Mouse (Mus musculus) fibroblast of lung, adult 2 months (primary cell): ENCODE data around the gene Sec31b.

Experiments used
- DNase-seq: peaks from one replicate; pipeline ENCODE4 v3.0.0-alpha.2; 2011; ENCODE audit warnings: low read depth

The Sec31b gene

GRCm38 (mm10) chr19:44530018-44530417 is 15.6 kb downstream of the Sec31b start:
- DNase-seq: no peak

DNA sequence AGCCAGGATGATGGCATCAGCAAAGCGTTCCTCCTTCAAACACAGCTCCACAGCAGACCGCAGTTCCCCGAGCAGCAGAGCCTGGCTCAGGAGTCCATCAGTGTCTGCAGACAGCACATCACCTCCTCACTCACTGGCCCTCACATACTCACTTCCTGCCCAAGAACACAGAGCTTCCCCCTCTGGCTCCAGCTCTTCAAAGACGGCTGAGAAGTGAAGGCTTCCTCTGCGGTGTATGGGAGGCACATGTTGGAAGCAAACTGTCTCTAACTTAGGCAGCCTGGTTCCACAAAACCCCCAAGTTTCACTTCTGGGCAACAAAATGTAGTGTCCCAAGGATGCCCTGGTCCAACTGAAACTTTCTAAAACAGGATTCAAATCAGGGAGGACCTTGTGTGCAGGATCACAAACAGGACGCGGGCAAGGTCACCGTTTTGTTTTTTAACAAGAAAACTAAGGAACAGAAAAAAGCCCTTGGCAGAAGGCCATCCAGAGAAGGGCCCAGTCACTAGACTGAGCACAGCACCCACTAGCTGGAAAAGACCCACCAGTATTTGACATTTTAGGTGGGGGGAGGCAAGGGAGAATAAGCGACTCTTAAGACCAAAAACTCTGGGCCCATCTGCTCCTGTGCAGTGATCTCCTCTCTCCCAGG is 20.0 kb downstream of the Sec31b start:
- DNase-seq: no peak

GRCm38 (mm10) chr19:44519152-44519551 is 26.5 kb downstream of the Sec31b start:
- DNase-seq: no peak

DNA sequence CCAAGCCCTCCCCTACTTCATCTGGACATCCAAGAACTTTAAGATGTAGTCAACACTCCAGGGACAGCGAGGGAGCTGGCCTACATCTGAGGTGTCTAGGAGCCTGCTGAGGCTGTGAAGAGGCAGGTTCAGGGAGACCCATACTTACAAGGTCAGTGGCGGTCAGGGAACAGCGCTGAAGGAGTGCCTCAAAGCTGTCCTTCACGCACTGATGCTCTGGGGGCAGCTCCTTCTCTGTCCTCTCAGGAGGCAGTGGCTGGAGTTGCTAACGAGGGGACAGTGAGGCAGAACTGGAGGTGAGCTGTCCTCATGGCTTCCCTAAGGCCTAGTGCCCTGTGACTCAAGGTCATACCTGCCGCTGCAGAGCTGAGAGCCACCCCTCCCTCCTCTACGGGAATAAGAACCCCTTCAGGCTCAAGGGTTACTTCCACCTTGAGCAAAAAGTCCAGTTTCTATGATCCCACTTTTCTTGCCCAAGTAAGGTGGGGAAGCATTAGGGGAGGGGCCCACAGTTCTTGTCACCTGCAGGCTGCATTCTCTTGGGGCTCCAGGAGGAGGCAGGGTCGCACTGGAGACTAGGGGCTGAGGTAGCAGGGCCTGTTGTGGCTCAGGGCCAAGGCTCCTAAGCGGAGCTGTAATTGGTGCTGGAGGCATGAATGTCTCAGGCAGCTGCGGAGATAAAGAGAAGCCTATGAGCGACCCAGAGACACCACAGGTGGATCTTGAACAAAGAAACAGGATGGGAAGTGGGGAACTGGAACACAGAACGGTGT is 27.5 kb downstream of the Sec31b start:
- DNase-seq: no peak

DNA sequence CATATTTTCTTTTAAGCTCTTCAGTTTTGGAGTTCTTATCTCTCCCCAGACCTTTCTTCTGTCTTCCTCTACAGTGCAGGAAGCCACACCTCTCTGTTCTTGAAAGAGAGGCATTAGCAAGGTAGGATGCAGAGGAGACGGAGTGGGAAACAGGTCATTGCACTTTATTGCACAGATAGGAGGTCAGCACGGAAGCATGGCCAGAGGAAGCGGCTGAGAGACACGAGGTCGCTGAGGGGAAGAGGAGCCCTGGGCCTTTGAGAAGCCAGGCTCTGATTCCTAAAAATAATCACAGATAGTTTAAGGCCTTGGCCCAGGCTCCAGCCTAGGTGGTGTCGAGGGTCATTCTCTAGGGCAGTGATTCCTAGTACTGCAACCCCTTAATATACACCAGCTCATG is 29.9 kb downstream of the Sec31b start:
- no peak for DNase-seq

- no peak for DNase-seq
Observed at GRCm38 (mm10) chr19:44514521-44515451, 30.9 kb downstream of the Sec31b start.

- DNase-seq: no peak
Observed at GRCm38 (mm10) chr19:44513921-44514482, 31.7 kb downstream of the Sec31b start.

DNA sequence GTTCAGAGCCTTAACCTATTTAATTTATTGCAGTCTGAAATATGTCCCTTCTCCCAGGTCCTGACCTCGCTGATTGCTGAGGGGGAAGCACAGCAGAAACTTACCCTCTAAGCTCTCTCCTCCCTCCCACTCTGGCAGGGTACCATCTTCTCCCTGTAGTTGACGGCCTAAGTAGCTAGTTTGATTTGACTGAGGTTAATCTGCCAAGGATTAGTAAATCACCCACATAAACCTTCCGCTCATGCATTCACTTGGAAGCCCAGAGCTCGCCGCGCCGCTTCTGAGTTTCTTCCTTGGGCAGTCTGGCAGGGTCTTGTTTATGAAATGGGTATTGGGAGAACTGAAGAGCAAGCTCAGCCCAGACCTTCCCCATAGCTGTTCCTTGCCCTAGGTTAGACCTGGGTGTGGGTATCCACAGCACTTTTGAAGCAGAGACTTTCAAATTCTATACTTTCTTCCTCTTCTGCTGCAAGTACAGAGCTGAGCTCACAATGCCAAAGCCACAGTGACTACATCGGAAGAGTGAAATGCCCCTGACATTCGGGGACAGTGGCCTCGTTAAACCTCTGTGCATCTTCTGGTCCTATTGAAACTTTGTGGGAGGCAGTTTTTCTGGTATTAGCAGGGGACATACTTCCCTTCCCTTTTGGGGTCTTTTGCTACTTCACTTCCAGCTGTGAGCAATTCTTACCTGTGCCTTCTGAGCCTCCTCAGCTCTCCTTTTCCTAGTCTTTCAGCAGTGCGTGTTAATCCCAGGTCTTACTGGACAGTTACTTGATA is 32.4 kb downstream of the Sec31b start:
- no peak for DNase-seq

DNA sequence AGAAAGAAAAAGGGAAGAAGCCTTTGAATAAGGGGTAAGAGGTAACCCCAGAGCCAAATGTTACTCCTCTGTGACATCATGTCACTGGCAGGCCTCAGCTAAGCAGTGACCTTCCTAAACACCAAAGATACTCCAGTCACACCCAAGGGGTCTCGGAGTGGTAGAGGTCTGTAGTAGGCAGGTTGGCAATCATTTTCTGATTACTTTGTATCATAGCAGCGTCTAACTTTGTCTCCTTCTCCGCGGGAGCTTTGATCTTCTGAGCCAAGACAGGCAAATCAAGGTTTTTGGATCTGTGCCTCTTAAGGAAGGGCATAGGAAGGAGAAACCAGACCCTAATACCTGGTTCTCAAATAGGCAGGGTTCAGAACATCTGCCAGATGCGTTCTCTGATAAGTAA is 33.1 kb downstream of the Sec31b start:
- DNase-seq: no peak

- no peak for DNase-seq
Observed at GRCm38 (mm10) chr19:44511451-44512231, 34.0 kb downstream of the Sec31b start.

DNA sequence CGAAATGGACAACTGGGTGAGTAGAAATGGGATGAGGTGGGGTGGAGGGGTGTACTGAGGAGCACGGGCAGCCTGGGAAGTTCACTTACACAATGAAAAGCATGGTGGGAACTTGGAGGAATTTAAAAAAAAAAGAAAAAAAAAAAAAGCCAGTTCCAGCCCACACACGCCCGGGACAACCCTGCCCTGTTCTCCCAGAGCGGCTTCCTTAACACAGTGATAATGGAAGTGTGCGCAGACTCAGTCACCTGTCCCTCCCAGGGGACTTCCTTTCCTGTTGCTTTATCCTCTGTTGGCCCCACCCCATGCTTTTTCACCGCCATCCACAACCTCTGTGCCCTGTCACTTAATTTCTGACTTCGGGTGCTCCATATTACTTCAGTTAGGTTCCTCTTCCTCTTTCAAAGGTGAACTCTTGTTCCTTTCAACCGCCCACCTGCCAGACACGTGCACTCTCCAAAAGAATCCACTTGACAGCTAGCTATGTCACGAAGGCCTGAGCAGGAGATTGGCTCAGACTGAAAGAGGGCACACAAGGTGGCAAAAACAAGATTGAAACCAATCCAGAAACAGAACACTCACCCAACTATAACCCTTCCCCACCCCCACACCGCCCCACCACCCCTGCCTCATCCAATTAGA is 35.0 kb downstream of the Sec31b start:
- no peak for DNase-seq

GRCm38 (mm10) chr19:44502741-44503140 is 42.9 kb downstream of the Sec31b start:
- no peak for DNase-seq

- no peak for DNase-seq
Observed at GRCm38 (mm10) chr19:44501925-44502324, 43.7 kb downstream of the Sec31b start.

DNA sequence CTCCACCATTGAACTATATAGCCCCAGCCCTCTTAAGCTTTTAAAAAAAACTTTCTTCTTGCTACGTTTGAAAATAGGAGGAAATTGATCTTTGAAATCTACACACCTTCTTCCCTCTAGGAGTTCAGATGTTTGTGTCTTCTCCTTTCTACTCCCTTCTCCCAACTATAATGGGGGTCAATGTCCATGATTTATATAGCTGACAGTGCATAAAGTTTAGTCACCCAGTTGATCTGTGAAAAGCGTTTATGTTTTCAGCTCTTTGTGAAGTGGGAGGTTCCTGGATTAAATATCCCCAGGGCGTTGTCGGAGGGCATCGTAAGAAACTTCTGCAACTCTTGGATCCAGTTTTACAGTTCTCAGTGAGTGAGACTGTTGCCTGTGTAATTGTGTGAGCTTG is 45.4 kb downstream of the Sec31b start:
- DNase-seq: no peak

DNA sequence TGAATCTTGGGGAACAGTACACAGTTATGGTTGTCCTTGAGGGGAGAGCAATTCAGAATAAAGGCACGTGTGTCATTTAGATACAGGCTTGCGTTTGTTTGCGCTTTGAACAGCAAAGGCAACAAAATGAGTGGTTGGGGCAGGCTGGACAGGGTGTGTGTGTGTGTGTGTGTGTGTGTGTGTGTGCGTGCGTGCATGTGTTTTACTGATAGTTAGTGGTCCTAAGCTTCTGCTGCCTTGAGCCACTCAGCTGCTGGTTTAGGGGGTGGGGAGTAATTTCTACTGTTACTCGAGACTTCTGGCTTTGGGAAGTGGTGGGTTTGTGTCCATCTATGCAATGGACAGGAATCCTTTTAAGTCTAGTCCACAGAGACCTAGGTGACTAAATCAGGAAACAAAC is 46.7 kb downstream of the Sec31b start:
- DNase-seq: no peak

- no peak for DNase-seq
Observed at GRCm38 (mm10) chr19:44496941-44497340, 48.7 kb downstream of the Sec31b start.

DNA sequence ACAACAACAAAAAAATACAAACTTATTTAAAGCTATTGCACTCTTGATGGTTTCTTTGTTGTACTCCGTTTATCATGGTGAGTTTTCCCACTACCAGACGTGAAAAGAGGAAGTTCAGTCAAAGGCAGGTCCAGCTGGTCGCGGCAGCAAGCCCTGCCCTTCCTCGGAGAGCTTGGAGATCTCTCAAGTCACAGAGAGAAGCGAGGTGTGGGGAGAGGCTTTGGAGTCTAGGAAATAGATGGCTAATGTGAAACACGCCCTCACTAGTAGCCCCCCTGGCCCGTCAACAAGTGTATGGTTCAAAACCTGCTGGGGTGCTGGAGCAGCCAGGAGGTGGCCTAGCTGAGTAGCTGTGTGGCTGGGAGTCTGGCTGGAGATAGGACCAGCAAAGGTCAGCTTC is 49.2 kb downstream of the Sec31b start:
- DNase-seq: no peak

- DNase-seq: no peak
Observed at GRCm38 (mm10) chr19:44493128-44493527, 52.5 kb downstream of the Sec31b start, which contains the start of gene Wnt8b. TSS of gene Wnt8b (plus strand) at chr19:44493472.

GRCm38 (mm10) chr19:44487266-44487665 is 58.4 kb downstream of the Sec31b start:
- DNase-seq: no peak

GRCm38 (mm10) chr19:44476541-44476940 is 69.1 kb downstream of the Sec31b start:
- no peak for DNase-seq
